Mouse (Mus musculus) adrenal gland, adult 2 months (tissue): ENCODE measurements around the gene Atp2b2. TPM values are rescaled to one million over a fixed set of nuclear protein-coding genes. Genes with fewer than 3 reads are reported as not detected.

Experiments used
- DNase-seq: peaks from one replicate; pipeline ENCODE4 v3.0.0; 2021
- polyA plus RNA-seq: library from polyadenylated mRNA; depleted of rRNA; stranded (reverse); fragments of >200 nt; gene quantifications from 2 replicates; pipeline ENCODE4 v1.2.3, GENCODE M21; 2012
- total RNA-seq, 2 experiments: library from RNA; stranded (reverse); gene quantifications; 2 replicates each; pipeline ENCODE4 v1.2.3; 2021

Gene Atp2b2
- total and polyA plus RNA-seq, 3 experiments: 1.5 to 8.5 (median 3.9) TPM

GRCm38 (mm10) chr6:113857310-113857873 lies 185.0 kb downstream of the Atp2b2 start:
- DNase-seq: no peak

GRCm38 (mm10) chr6:113856790-113857189 lies 185.6 kb downstream of the Atp2b2 start:
- no peak for DNase-seq

DNA sequence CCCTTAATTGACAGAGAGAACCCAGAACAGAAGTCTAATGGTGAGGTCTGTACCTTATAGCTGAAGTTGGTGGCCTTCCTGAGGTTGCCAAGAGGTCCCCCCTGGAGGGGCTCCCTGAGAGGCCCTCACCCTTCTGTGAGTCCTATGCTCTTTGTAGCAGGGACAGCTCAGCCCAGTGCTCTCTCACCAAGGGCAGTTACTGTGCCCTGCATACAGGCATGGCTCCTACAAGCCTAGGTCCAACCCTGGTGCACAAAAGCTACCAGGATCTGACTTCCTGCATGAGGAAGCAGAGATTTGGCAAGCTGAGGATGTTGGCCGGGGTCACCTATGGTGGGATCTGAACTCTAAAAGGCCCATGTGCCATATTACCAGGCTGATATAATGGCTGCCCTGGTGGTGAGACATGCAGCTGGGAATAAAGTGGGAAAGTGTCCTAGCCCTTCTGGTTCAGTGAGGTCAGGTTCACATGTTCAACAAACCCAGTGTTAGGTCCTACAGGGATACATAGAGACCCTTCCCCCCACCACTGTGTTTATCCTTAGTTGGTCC lies 186.2 kb downstream of the Atp2b2 start:
- DNase-seq: no peak

DNA sequence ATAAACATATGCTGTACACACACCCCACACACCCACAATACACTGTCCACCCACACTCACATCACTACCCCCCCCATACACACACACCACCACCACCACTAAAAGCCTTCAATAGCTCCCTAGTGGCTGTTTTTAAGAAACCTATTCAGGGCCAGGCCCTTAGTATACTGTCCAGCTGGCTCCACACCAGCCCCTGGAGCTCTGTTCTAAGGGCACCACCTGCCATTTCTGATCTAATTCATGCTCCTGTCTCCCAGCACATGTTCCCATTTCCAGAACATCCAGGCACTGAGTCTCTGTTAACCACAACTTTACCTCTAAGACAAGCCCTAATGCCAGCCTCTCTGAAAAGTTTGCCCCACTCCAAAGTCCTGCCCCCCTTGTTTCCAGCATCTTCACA lies 186.8 kb downstream of the Atp2b2 start:
- no peak for DNase-seq

DNA sequence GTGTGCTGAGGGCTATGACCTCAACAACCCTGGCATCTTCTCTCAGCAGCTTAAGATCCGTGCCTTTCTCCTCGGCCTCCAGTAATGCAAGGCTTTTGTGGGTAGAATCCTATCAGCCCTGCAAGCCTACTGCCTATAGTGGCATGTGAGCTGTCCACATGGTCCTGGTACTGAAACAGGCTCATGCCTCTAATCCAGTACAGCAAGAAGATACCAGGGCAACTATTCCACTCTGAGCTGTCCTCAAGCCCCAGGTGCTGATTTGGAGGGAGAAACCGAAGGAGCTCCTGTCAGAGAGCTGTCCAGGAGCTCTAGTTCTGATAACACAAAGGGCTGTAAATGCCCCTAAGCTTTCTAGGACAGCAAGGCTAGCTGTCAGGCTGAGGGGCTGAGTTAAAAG lies 190.1 kb downstream of the Atp2b2 start:
- DNase-seq: peak; percentile 57

- DNase-seq: no peak
These were observed 192.6 kb downstream of the Atp2b2 start for GRCm38 (mm10) chr6:113849819-113850218.

DNA sequence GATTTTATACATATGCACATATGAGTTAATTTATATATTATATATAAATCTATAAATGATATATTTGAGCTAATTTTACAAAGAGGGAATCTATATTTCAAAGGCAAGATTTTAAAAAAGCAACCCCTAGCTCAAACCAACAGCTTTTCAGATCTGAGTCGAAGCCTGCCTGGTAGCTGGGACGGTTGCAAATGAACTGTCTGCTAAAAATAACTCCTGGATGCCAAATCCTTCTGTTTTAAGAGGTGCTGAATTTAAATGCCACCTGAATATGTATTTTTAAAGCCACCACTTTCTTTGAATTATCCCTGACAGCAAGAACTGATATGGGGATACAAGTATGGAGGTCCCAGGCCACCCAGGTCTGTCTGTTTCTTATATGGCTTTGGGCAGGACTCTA lies 193.8 kb downstream of the Atp2b2 start:
- no peak for DNase-seq

DNA sequence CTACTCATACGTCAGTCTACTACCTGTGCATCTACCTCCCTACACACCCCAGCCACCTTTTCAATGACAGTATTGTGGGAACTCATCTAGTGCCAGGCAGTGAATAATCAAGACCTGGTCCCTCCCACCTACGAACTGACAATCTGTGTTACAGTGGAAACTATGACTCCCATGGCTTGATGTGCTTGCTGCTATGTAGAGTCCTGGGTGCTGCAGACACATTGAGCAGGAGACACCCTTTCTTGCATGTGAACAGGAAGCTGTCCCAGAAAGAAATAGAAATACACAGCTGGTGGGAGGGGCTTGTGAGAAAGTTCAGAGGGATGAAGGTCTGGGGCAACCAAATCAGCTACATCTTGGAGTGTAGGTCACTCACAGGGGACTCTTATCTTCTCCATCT lies 195.3 kb downstream of the Atp2b2 start:
- no peak for DNase-seq

DNA sequence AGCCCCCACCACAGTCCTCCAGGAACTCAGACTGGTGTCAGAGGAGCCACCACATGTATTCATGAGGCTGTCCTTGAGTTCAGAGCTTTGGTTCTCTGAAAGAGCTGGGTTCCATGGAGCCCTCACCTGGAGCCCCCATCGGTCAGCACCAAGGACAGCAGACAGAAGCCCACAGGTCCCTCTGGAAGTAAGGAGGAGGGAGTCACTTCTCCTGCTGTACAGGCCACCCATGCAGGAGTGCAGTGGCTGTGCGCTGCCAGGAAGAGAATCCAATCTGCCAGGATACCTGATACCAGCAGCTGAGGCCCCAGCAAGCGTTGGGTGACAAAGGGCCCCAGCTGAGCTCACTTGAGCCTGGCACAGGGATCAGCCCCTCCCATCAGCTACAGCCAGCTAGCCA lies 199.2 kb downstream of the Atp2b2 start:
- DNase-seq: no peak

DNA sequence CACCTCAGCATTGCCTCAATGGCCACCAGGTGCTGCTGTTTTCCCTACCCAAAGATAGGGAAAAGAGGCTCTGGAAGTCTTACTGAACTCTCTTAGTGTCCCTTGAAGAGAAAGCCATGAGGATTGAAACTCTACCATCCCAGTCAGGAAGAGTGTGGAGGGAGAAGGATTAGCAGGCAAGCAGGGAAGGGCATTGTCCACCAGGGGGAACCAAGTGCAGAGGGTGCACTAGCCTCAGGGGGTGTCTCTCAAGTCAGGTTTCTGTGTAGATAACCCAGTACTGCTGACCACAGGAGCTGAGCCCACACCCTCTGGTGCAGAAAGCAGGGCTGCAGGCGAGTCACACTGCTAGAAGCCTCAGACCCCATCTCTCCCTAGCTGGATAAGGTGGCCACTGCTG lies 203.9 kb downstream of the Atp2b2 start:
- DNase-seq: no peak

DNA sequence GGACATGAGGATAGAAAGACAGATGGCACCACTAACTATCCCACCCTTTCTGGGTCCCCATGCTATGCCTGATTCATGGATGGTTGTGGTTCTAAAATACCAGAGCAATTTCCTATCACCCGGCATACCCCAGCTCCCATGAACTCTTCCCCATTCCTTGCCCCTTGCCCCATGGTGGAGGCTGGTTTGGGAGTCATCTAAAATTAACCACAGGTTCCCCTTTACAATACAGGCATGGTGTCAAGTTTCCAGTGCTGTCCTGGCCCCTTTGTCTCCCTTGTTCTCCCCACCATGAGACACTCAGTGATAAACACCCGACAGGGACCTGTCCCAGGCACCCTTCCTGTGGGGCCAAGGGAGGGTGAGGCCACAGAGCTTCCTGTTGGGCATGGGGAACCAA lies 204.7 kb downstream of the Atp2b2 start:
- no peak for DNase-seq

DNA sequence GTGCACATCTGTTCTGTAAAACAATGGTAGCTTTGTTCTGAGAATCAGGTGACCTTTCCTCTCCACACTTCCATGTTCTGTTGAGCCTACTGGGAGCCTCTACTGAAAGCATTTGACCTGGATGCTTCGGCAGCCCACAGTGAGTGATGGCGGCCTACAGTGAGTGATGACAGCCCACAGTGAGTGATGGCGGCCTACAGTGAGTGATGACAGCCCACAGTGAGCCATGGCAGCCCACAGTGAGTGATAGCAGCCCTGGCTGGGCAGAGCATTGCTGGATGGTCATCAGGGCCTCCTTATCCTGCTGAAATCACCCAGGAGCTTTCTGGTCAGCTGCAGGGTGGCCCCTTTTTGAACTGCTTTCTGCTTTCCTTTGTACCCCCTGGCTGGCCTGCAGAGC lies 205.9 kb downstream of the Atp2b2 start:
- DNase-seq: no peak

DNA sequence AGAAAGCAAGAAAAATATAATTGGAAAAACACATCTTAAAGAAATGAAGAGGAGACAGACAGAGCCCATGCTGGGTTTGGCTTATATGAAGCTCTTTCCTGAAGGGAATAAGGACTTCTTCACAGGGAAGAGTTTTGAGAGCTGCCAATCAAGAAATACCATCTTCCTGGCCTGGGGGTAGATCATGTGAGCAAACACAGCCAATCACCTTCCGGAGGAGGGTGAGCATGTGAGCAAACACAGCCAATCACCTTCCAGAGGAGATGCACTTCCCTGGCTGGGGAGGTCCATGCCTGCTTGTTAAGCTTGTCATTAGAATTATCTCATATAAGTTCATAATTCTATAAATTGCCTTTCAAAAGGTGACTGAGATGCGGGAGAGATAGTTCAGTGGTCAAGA lies 211.9 kb downstream of the Atp2b2 start:
- no peak for DNase-seq

DNA sequence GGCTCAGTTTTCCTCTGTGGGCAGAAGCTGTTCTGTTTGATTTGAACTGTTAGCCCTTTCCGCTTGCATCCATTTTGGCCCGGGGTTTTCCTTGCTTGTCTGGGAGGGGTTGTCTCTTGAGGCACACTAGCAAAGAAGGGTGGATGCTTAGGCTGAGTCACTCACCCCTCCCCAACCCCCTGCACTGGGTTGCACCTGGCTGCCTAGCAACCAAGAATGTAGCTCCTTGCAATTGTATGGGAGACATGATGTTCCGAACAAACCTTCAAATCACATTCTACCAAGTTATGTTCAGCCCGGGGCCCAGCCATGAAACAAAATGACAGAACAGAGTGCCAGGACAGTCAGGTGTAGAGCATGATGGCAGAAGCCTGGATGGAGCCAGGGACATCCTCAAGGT lies 215.1 kb downstream of the Atp2b2 start:
- DNase-seq: no peak

DNA sequence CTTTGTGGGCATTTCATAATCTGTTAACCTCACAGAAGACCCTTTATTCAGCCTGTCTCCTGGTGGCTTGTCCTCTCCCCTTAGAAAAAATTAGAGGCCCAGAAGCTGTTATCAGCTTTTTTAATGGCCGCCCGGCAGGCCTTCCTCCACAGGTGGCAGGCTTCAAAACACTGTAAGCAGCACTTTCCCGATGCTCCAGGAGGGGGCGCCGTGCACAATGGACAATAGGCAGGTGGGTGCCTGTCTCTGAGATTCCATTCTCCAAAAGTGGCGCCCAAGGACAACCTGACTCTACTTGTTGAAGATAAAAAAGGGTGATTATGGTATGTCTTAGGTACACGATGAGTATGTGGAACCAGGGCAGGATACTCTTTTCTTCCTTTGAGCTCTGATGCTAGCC lies 220.0 kb downstream of the Atp2b2 start:
- peak; percentile 33 for DNase-seq

- no peak for DNase-seq
These were observed 225.7 kb downstream of the Atp2b2 start for GRCm38 (mm10) chr6:113816690-113817089.

DNA sequence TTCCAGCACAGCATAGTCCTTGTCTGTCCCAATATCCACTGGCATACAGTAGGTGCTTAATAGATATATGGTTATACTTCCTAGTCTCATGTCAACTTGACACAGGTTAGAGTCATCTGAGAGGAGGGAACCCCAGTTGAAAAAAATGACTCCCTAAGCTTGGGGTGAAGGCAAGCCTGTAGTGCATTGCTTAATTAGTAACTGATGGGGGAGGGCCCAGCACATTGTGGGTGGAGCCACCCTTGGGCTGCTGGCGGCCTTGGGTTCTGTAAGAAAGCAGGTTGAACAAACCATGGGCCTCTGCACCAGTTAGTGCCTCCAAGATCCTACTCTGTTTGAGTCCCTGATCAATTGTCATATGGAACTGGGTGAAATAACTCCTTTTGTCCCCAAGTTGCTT lies 231.0 kb downstream of the Atp2b2 start:
- no peak for DNase-seq

GRCm38 (mm10) chr6:113810667-113811066 lies 231.7 kb downstream of the Atp2b2 start:
- no peak for DNase-seq

DNA sequence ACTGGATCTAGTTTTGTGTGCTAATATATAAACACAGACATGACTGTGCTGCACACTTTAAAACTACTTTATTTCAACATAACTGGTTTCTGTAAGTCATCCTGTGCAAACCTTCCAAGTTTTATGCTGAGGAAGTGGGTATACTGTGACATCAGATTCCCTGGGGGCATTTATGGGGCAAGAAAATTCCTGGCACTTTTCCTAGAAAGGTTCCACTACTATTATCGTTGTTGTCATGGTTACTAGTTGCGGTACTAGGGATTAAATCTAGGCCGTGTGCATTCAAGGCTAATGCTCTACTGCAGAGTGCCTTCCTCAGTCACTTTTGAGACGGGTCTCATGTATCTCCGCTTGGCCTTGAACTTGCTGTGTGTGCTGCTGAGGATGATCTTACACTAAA lies 236.2 kb downstream of the Atp2b2 start:
- DNase-seq: no peak

- no peak for DNase-seq
These were observed 241.2 kb downstream of the Atp2b2 start for GRCm38 (mm10) chr6:113801233-113801632.

DNA sequence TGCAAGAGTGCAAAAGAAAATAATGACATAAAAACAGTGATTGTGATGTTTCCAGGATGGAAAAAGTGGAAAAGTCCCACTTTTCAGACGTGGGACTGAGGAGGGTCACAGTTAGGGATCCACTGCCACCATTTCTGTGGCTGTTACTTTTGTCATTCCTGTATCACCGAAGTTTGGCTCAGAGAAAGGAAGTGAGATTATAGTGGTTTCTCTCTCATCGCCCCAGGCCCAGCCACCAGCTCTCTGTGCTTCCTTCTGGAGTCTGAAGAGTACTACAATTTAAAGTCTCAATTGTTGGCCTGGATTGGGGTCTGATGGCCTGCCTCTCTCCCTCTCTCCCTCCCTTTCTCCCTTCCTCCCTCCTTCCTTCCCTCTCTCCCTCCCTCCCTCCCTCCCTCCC lies 242.5 kb downstream of the Atp2b2 start:
- no peak for DNase-seq

GRCm38 (mm10) chr6:113799349-113799748 lies 243.1 kb downstream of the Atp2b2 start:
- DNase-seq: no peak

DNA sequence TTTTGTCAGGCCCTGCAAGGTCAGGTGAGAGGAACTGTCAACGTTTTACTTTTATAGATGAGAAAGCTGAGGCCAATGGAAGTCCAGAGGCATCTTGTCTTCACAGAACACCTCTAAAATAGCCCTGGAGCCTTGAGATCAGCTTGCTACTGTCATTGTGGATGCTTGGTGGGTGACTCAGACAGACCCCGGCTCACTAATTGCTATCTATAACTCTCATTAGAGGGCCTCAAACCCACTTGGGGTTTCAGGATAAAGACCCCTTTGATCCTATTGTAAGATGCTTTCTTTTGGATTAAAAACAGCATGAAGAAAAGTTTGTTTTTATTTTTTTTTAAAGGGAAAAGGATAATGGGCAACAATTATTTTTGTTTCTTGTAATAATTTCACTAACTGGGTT lies 243.5 kb downstream of the Atp2b2 start:
- no peak for DNase-seq

GRCm38 (mm10) chr6:113795241-113795702 lies 247.1 kb downstream of the Atp2b2 start:
- no peak for DNase-seq

DNA sequence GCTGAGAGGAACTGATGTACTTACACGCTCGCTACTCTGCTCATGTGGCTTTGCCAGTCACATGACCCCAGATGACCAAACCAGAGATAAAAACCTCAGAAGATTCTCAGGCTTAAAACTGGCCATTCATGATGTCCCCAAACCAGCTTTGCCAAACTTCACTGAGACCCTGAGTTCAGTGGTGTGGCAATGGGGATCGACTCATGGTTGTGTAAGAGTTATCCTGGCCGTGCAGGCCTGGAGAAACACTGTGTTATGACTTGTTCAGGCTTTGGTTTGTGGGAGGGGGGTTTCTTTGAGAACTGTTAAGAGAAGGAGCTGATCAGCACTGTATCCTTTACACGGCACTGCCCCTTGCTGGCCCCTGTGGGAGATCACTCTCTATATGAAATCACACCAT lies 250.0 kb downstream of the Atp2b2 start:
- DNase-seq: no peak
